Mouse (Mus musculus) CH12.LX (cell line): Measurements from ENCODE around the gene Mbl2. TPM values are rescaled to one million over a fixed set of nuclear protein-coding genes. Genes with fewer than 3 reads are reported as not detected.

ENCODE experiments used
- DNase-seq: peaks from one replicate; pipeline ENCODE4 v3.0.0-alpha.2; 2013; ENCODE audit errors: extremely low read depth
- H3K27ac ChIP-seq: 2 replicates; pipeline ENCODE4 v1.5.1; 2012; ENCODE audit warnings: low read depth, mild to moderate bottlenecking, control low read depth, moderate library complexity; ENCODE audit not compliant: insufficient read depth
- H3K27me3 ChIP-seq: replicated peaks from 2 replicates; pipeline ENCODE3; 2012; ENCODE audit warnings: inconsistent platforms
- H3K36me3 ChIP-seq, 2 experiments: replicated peaks in 1 of 2; 2 replicates each; pipeline versions ENCODE3 to v1.6.1; 2012; ENCODE audit warnings: inconsistent platforms in 1 of 2, low read length in 1 of 2, mild to moderate bottlenecking in 1 of 2, mixed read lengths in 1 of 2, moderate library complexity in 1 of 2; ENCODE audit not compliant: control insufficient read depth in 1 of 2, insufficient read depth in 1 of 2
- H3K4me1 ChIP-seq, 2 experiments: 2 replicates each; pipeline ENCODE4 v1.6.1; 2012; ENCODE audit warnings: inconsistent platforms in 1 of 2, moderate library complexity in 1 of 2; ENCODE audit not compliant: insufficient read depth in 2 of 2, control insufficient read depth in 1 of 2
- H3K4me2 ChIP-seq: 2 replicates; pipeline ENCODE4 v1.6.1; 2012; ENCODE audit warnings: low read depth, mild to moderate bottlenecking, control low read depth; ENCODE audit not compliant: poor library complexity, insufficient read depth, severe bottlenecking
- H3K4me3 ChIP-seq, 3 experiments: fragments of 150-350 bp in 1 of 3; sonication (generic) in 1 of 3; replicated peaks in 1 of 3; 2 replicates each; pipeline versions ENCODE3 to v1.5.1; 2011 to 2012; ENCODE audit warnings: low read depth in 2 of 3, low read length in 2 of 3, mild to moderate bottlenecking in 2 of 3, moderate library complexity in 2 of 3, control low read depth in 1 of 3, improper control_type of control experiment in 1 of 3, inconsistent platforms in 1 of 3, mixed read lengths in 1 of 3; ENCODE audit not compliant: poor library complexity in 1 of 3
- H3K79me2 ChIP-seq: replicated peaks from 2 replicates; pipeline ENCODE4 v1.6.1; 2012; ENCODE audit warnings: mild to moderate bottlenecking, moderate library complexity; ENCODE audit not compliant: control insufficient read depth, poor library complexity, insufficient read depth, severe bottlenecking; ENCODE audit errors: extremely low read depth
- H3K9ac ChIP-seq: 2 replicates; pipeline ENCODE4 v1.6.1; 2012; ENCODE audit warnings: low read depth, mild to moderate bottlenecking, control low read depth, moderate library complexity; ENCODE audit not compliant: insufficient read depth
- H3K9me3 ChIP-seq: replicated peaks from 2 replicates; pipeline ENCODE3; 2012; ENCODE audit warnings: low read length, inconsistent platforms, mixed read lengths
- E2F4 ChIP-seq: IDR thresholded peaks from 2 replicates; pipeline ENCODE4 v1.6.1; 2011; ENCODE audit warnings: low read depth, low read length, improper control_type of control experiment; ENCODE audit not compliant: insufficient replicate concordance
- ETS1 ChIP-seq: conservative IDR thresholded peaks from 2 replicates; pipeline ENCODE4 v1.6.1; 2012; ENCODE audit warnings: low read depth, mild to moderate bottlenecking, inconsistent platforms, low read length, improper control_type of control experiment, moderate library complexity
- HCFC1 ChIP-seq: IDR thresholded peaks from 2 replicates; pipeline ENCODE4 v1.6.1; 2012; ENCODE audit warnings: low read depth, mild to moderate bottlenecking, inconsistent platforms, low read length, improper control_type of control experiment
- JUND ChIP-seq: conservative IDR thresholded peaks from 2 replicates; pipeline ENCODE4 v1.6.1; 2011; ENCODE audit warnings: low read depth, low read length, improper control_type of control experiment
- KAT2A ChIP-seq: IDR thresholded peaks from 2 replicates; pipeline ENCODE4 v1.6.1; 2012; ENCODE audit warnings: low read length, improper control_type of control experiment, inconsistent platforms; ENCODE audit not compliant: insufficient replicate concordance
- MAFK ChIP-seq: IDR thresholded peaks from 2 replicates; pipeline ENCODE4 v1.6.1; 2011; ENCODE audit warnings: low read length, improper control_type of control experiment; ENCODE audit not compliant: insufficient replicate concordance
- MAZ ChIP-seq: IDR thresholded peaks from 2 replicates; pipeline ENCODE4 v1.6.1; 2012; ENCODE audit warnings: low read depth, mild to moderate bottlenecking, inconsistent platforms, low read length, improper control_type of control experiment, moderate library complexity
- MEF2A ChIP-seq: IDR thresholded peaks from 2 replicates; pipeline ENCODE4 v1.6.1; 2014; ENCODE audit warnings: low read depth, mild to moderate bottlenecking, inconsistent platforms, low read length, improper control_type of control experiment, borderline replicate concordance
- MYC ChIP-seq: IDR thresholded peaks from 2 replicates; pipeline ENCODE4 v1.6.1; 2011; ENCODE audit warnings: low read depth, mild to moderate bottlenecking, improper control_type of control experiment, low read length
- NRF1 ChIP-seq: IDR thresholded peaks from 2 replicates; pipeline ENCODE4 v1.6.1; 2014; ENCODE audit warnings: low read depth, mild to moderate bottlenecking, inconsistent platforms, low read length, improper control_type of control experiment, moderate library complexity
- POLR2A ChIP-seq: IDR thresholded peaks from 2 replicates; pipeline ENCODE4 v1.6.1; 2011; ENCODE audit warnings: low read depth, mild to moderate bottlenecking, improper control_type of control experiment, low read length
- RAD21 ChIP-seq: IDR thresholded peaks from 2 replicates; pipeline ENCODE4 v1.6.1; 2011; ENCODE audit warnings: low read depth, mild to moderate bottlenecking, low read length, improper control_type of control experiment, moderate library complexity
- RCOR1 ChIP-seq: conservative IDR thresholded peaks from 2 replicates; pipeline ENCODE4 v1.6.1; 2012; ENCODE audit warnings: low read depth, mild to moderate bottlenecking, inconsistent platforms, low read length, improper control_type of control experiment
- SMC3 ChIP-seq: IDR thresholded peaks from 2 replicates; pipeline ENCODE4 v1.6.1; 2011; ENCODE audit warnings: low read depth, low read length, improper control_type of control experiment
- TBP ChIP-seq: conservative IDR thresholded peaks from 2 replicates; pipeline ENCODE4 v1.6.1; 2011; ENCODE audit warnings: low read depth, low read length, improper control_type of control experiment
- TCF12 ChIP-seq: IDR thresholded peaks from 2 replicates; pipeline ENCODE4 v1.6.1; 2014; ENCODE audit warnings: low read depth, mild to moderate bottlenecking, inconsistent platforms, low read length, improper control_type of control experiment
- UBTF ChIP-seq: IDR thresholded peaks from 2 replicates; pipeline ENCODE4 v1.6.1; 2012; ENCODE audit warnings: low read depth, mild to moderate bottlenecking, inconsistent platforms, low read length, improper control_type of control experiment, moderate library complexity
- USF1 ChIP-seq: IDR thresholded peaks from 2 replicates; pipeline ENCODE4 v1.6.1; 2014; ENCODE audit warnings: low read depth, mild to moderate bottlenecking, inconsistent platforms, low read length, improper control_type of control experiment
- USF2 ChIP-seq: conservative IDR thresholded peaks from 2 replicates; pipeline ENCODE4 v1.6.1; 2011; ENCODE audit warnings: low read depth, low read length, improper control_type of control experiment
- ZC3H11A ChIP-seq: IDR thresholded peaks from 2 replicates; pipeline ENCODE4 v1.6.1; 2012; ENCODE audit warnings: low read depth, mild to moderate bottlenecking, inconsistent platforms, low read length, improper control_type of control experiment
- ZKSCAN1 ChIP-seq: IDR thresholded peaks from 2 replicates; pipeline ENCODE4 v1.6.1; 2012; ENCODE audit warnings: low read depth, inconsistent platforms, low read length, improper control_type of control experiment, borderline replicate concordance
- ZMIZ1 ChIP-seq: IDR thresholded peaks from 2 replicates; pipeline ENCODE4 v1.6.1; 2012; ENCODE audit warnings: low read depth, mild to moderate bottlenecking, inconsistent platforms, low read length, improper control_type of control experiment
- dilution Hi-C: fragments of 300-500 bp; cut with MboI; formaldehyde crosslinking; loops from 2 replicates; pipeline ENCODE4 v1.14.3; 2020; ENCODE audit warnings: low sequenced_read_pairs; ENCODE audit not compliant: extremely low pct_unique_long_range_greater_than_20kb, extremely low pct_ligation_motif_present
- in situ Hi-C: fragments of 300-500 bp; cut with MboI; formaldehyde crosslinking; loops from 3 replicates; pipeline ENCODE4 v1.14.3; 2019; ENCODE audit warnings: low sequenced_read_pairs, low pct_ligation_motif_present, low pct_unique_long_range_greater_than_20kb, mixed read lengths
- polyA plus RNA-seq: library from polyadenylated mRNA; unstranded; fragments of >175 nt; gene quantifications from 2 replicates; pipeline ENCODE4 v1.2.1, GENCODE M21; 2012; ENCODE audit warnings: low read depth; ENCODE audit not compliant: insufficient read length
- total RNA-seq, 2 experiments: library from RNA; depleted of rRNA; stranded (reverse); fragments of 300-350 nt in 1 of 2; fragments of >200 nt in 1 of 2; gene quantifications; 2 replicates each; pipeline ENCODE4 v1.2.3; 2012 to 2014

Gene Mbl2
- total and polyA plus RNA-seq, 3 experiments: not detected

DNA sequence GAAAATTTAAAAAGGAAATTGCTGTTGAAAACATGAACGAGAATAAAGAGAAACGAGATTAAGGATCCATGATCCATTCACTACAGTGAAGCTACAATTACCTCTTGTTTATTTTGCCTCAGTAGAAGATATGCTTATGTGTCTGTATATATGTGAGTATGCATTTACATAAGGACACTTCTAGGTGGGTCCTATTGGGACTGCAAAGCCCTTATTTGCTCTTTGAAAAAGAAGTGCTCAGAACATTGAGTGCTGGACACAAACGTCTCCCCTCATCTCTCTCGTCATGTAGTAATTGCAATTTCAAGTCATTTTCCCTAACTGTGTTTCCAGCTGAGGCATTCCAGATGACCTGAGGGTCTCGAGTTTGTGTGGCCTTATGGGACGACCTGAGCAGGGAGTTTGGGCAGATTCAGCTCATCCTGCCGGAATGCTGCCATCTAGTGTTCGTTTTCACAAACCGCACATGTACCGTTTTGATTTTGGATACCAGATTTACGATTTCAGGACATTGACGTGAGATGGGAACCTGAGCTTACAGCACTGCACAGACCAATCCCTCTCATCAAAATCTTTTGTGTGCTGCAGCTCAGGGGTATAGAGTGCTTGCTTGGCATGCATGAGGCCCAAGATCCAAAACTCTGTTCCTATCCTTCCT, 27.5 kb upstream of the Mbl2 start (continued):
- no peak for TF ChIP-seq MAZ
- no peak for TF ChIP-seq JUND
- no peak for TF ChIP-seq ZMIZ1
- no peak for TF ChIP-seq E2F4
- TF ChIP-seq KAT2A: no peak
- TF ChIP-seq USF2: no peak
- 0 out of 2 replicates have a peak, but pooled peaks have one; percentile 34 for TF ChIP-seq MYC
- TF ChIP-seq MEF2A: no peak
- TF ChIP-seq ZKSCAN1: no peak

DNA sequence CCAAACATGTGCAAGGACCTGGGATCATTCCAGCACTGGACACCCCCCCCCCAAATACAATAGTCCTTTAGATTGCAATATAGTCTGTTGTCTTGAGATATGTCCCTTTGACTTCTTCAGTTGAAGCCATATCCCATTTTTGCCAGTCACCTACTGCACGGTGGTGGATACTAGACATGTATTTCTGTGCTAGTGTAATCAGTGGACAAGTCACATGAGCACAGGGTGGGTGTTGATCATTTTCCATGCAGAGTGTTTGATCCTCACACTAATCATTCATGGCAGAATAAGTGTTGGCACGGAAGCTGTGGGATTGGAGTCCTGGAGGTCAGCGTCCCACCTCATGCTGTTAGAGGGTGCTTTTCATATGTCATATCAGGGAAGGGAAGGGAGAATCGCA, 26.9 kb upstream of the Mbl2 start:
- no peaks in the 10 kb centered on the region; a peak in 1 of 4 replicates for H3K4me1 ChIP-seq
- dilution Hi-C loops: no loop called here
- no peak overlapping the region for H3K9ac ChIP-seq
- H3K4me2 ChIP-seq: no peak overlapping the region
- DNase-seq: no peak
- H3K27ac ChIP-seq: no peak overlapping the region
- TF ChIP-seq HCFC1 (no peak), ETS1 (no peak), USF2 (no peak), POLR2A (no peak), MAFK (no peak), NRF1 (no peak), TCF12 (no peak), RAD21 (no peak), ZMIZ1 (no peak), USF1 (no peak), MEF2A (no peak), TBP (no peak), ZC3H11A (no peak), RCOR1 (no peak), UBTF (no peak), SMC3 (no peak), E2F4 (no peak)
- H3K4me3 ChIP-seq: no peak overlapping the region
- no peaks in the 10 kb centered on the region for H3K36me3 ChIP-seq
- no peaks in the 10 kb centered on the region for H3K27me3 ChIP-seq
- in situ Hi-C loops: loop anchor here (10.0 kb wide), 1 partner anchor 381 kb away; no protein-coding TSS in a partner anchor
- H3K9me3 ChIP-seq: no peaks in the 10 kb centered on the region
- no peaks in the 10 kb centered on the region for H3K79me2 ChIP-seq
